Mouse (Mus musculus): ENCODE measurements at regions not wholly inside any gene's neighbourhood (a gene's known extent, or its start where the extent isn't known, plus 50 kb on each side); places are given as distances from the start of the nearest gene placed in this dataset.

- no peak overlapping the region for H3K4me3 ChIP-seq (ENCODE audit: low read depth, low read length)
- H3K4me1 ChIP-seq (ENCODE audit: control insufficient read depth, insufficient read depth, low read length) = no peaks in the 10 kb centered on the region
- no peak overlapping the region for H3K4me2 ChIP-seq (ENCODE audit: low read depth, severe bottlenecking)
- no peaks in the 10 kb centered on the region for H3K27me3 ChIP-seq (ENCODE audit: control insufficient read depth, insufficient read depth, low read length)
- no peaks in the 10 kb centered on the region for H3K36me3 ChIP-seq (ENCODE audit: control insufficient read depth, insufficient read depth, low read length)
- H3K9ac ChIP-seq (ENCODE audit: low read length) = no peak overlapping the region
- H3K27ac ChIP-seq (replicated peaks; ENCODE audit: low read depth, low read length) = no peak overlapping the region
- DNase-seq (ENCODE audit: low spot score) (no peak), ATAC-seq (ENCODE audit: insufficient number of reproducible peaks, low FRiP score, low TSS enrichment, low read depth) (no peak)
- no peaks in the 10 kb centered on the region for H3K9me3 ChIP-seq (ENCODE audit: control insufficient read depth, low read length)
Observed at GRCm38 (mm10) chr3:106879994-106880393, 53.9 kb upstream of the Olfr266 start.

- WGBS = 49% methylated on average over 2 of the region's 2 CpGs
Observed at GRCm38 (mm10) chr3:106903198-106903597, 77.1 kb upstream of the Olfr266 start.

GRCm38 (mm10) chr3:106906668-106907067 lies 80.6 kb upstream of the Olfr266 start:
- Histone ChIP-seq H3K4me1 (ENCODE audit: control insufficient read depth, insufficient read depth, low read length) (no peaks in the 10 kb centered on the region), H3K4me3 (ENCODE audit: low read depth, low read length) (no peak overlapping the region), H3K27ac (replicated peaks; ENCODE audit: low read depth, low read length) (no peak overlapping the region), H3K9me3 (ENCODE audit: control insufficient read depth, low read length) (no peaks in the 10 kb centered on the region), H3K27me3 (ENCODE audit: control insufficient read depth, insufficient read depth, low read length) (no peaks in the 10 kb centered on the region), H3K36me3 (ENCODE audit: control insufficient read depth, insufficient read depth, low read length) (no peaks in the 10 kb centered on the region), H3K9ac (ENCODE audit: low read length) (no peak overlapping the region), H3K4me2 (ENCODE audit: low read depth, severe bottlenecking) (no peak overlapping the region)
- DNase-seq (ENCODE audit: low spot score) = no peak
- ATAC-seq (ENCODE audit: insufficient number of reproducible peaks, low FRiP score, low TSS enrichment, low read depth) = no peak
- WGBS = 77% methylated on average over 3 of the region's 3 CpGs

More at GRCm38 (mm10) chr3:106903198-106903597, 77.1 kb upstream of the Olfr266 start:
- Histone ChIP-seq H3K4me2 (ENCODE audit: low read depth, severe bottlenecking) (no peak overlapping the region), H3K4me1 (ENCODE audit: control insufficient read depth, insufficient read depth, low read length) (no peaks in the 10 kb centered on the region), H3K36me3 (ENCODE audit: control insufficient read depth, insufficient read depth, low read length) (no peaks in the 10 kb centered on the region), H3K27me3 (ENCODE audit: control insufficient read depth, insufficient read depth, low read length) (no peaks in the 10 kb centered on the region), H3K4me3 (ENCODE audit: low read depth, low read length) (no peak overlapping the region), H3K9me3 (ENCODE audit: control insufficient read depth, low read length) (no peaks in the 10 kb centered on the region), H3K9ac (ENCODE audit: low read length) (no peak overlapping the region), H3K27ac (replicated peaks; ENCODE audit: low read depth, low read length) (no peak overlapping the region)
- ATAC-seq (ENCODE audit: insufficient number of reproducible peaks, low FRiP score, low TSS enrichment, low read depth) (no peak), DNase-seq (ENCODE audit: low spot score) (peak; percentile 23)

- no peak for DNase-seq (ENCODE audit: low spot score)
- H3K27me3 ChIP-seq (ENCODE audit: control insufficient read depth, insufficient read depth, low read length) = no peaks in the 10 kb centered on the region
Observed at GRCm38 (mm10) chr3:106936067-106936466, 99.9 kb upstream of the Kcna3 start.

GRCm38 (mm10) chr3:106940095-106940494 lies 95.9 kb upstream of the Kcna3 start:
- no peak overlapping the region for H3K27ac ChIP-seq (replicated peaks; ENCODE audit: low read depth, low read length)
- ATAC-seq (ENCODE audit: insufficient number of reproducible peaks, low FRiP score, low TSS enrichment, low read depth) (no peak), DNase-seq (ENCODE audit: low spot score) (no peak)
- peaks cover 1% of the 10 kb centered on the region; the same call in 1 of the 2 replicates for H3K9me3 ChIP-seq (ENCODE audit: control insufficient read depth, low read length)
- H3K4me1 ChIP-seq (ENCODE audit: control insufficient read depth, insufficient read depth, low read length) = no peaks in the 10 kb centered on the region
- WGBS = 68% methylated on average over 3 of the region's 3 CpGs
- no peak overlapping the region for H3K4me3 ChIP-seq (ENCODE audit: low read depth, low read length)
- no peaks in the 10 kb centered on the region for H3K36me3 ChIP-seq (ENCODE audit: control insufficient read depth, insufficient read depth, low read length)
- no peak overlapping the region for H3K9ac ChIP-seq (ENCODE audit: low read length)
- no peak overlapping the region for H3K4me2 ChIP-seq (ENCODE audit: low read depth, severe bottlenecking)
- H3K27me3 ChIP-seq (ENCODE audit: control insufficient read depth, insufficient read depth, low read length) = no peaks in the 10 kb centered on the region

More at GRCm38 (mm10) chr3:106936067-106936466, 99.9 kb upstream of the Kcna3 start:
- peaks cover 4% of the 10 kb centered on the region; the same call in 1 of the 2 replicates for H3K9me3 ChIP-seq (ENCODE audit: control insufficient read depth, low read length)
- H3K4me3 ChIP-seq (ENCODE audit: low read depth, low read length) = no peak overlapping the region
- no peaks in the 10 kb centered on the region for H3K36me3 ChIP-seq (ENCODE audit: control insufficient read depth, insufficient read depth, low read length)
- H3K4me1 ChIP-seq (ENCODE audit: control insufficient read depth, insufficient read depth, low read length) = no peaks in the 10 kb centered on the region
- no peak overlapping the region for H3K4me2 ChIP-seq (ENCODE audit: low read depth, severe bottlenecking)
- no peak overlapping the region for H3K27ac ChIP-seq (replicated peaks; ENCODE audit: low read depth, low read length)
- H3K9ac ChIP-seq (ENCODE audit: low read length) = no peak overlapping the region
- ATAC-seq (ENCODE audit: insufficient number of reproducible peaks, low FRiP score, low TSS enrichment, low read depth) = no peak

- Histone ChIP-seq H3K36me3 (ENCODE audit: control insufficient read depth, insufficient read depth, low read length) (no peaks in the 10 kb centered on the region), H3K4me2 (ENCODE audit: low read depth, severe bottlenecking) (no peak overlapping the region), H3K9ac (ENCODE audit: low read length) (no peak overlapping the region), H3K27me3 (ENCODE audit: control insufficient read depth, insufficient read depth, low read length) (no peaks in the 10 kb centered on the region), H3K4me3 (ENCODE audit: low read depth, low read length) (no peak overlapping the region), H3K27ac (replicated peaks; ENCODE audit: low read depth, low read length) (no peak overlapping the region), H3K9me3 (ENCODE audit: control insufficient read depth, low read length) (no peaks in the 10 kb centered on the region), H3K4me1 (ENCODE audit: control insufficient read depth, insufficient read depth, low read length) (no peaks in the 10 kb centered on the region)
- DNase-seq (ENCODE audit: low spot score) (peak; percentile 29), ATAC-seq (ENCODE audit: insufficient number of reproducible peaks, low FRiP score, low TSS enrichment, low read depth) (peak; percentile 53; the same call in 1 of the 2 replicates)
- WGBS = 11% methylated on average over 9 of the region's 9 CpGs
Observed at GRCm38 (mm10) chr3:106955555-106956446, 80.2 kb upstream of the Kcna3 start.

- 49% methylated on average over 7 of the region's 7 CpGs for WGBS
Observed at GRCm38 (mm10) chr3:106957162-106957895, 78.6 kb upstream of the Kcna3 start.

GRCm38 (mm10) chr3:106958194-106958593 lies 77.8 kb upstream of the Kcna3 start:
- ATAC-seq (ENCODE audit: insufficient number of reproducible peaks, low FRiP score, low TSS enrichment, low read depth) (no peak), DNase-seq (ENCODE audit: low spot score) (no peak)
- Histone ChIP-seq H3K4me3 (ENCODE audit: low read depth, low read length) (no peak overlapping the region), H3K27me3 (ENCODE audit: control insufficient read depth, insufficient read depth, low read length) (no peaks in the 10 kb centered on the region), H3K36me3 (ENCODE audit: control insufficient read depth, insufficient read depth, low read length) (no peaks in the 10 kb centered on the region), H3K9ac (ENCODE audit: low read length) (no peak overlapping the region), H3K9me3 (ENCODE audit: control insufficient read depth, low read length) (no peaks in the 10 kb centered on the region), H3K27ac (replicated peaks; ENCODE audit: low read depth, low read length) (no peak overlapping the region), H3K4me2 (ENCODE audit: low read depth, severe bottlenecking) (no peak overlapping the region), H3K4me1 (ENCODE audit: control insufficient read depth, insufficient read depth, low read length) (no peaks in the 10 kb centered on the region)
- WGBS = 89% methylated on average over 2 of the region's 2 CpGs

More at GRCm38 (mm10) chr3:106957162-106957895, 78.6 kb upstream of the Kcna3 start:
- no peaks in the 10 kb centered on the region for H3K36me3 ChIP-seq (ENCODE audit: control insufficient read depth, insufficient read depth, low read length)
- H3K9me3 ChIP-seq (ENCODE audit: control insufficient read depth, low read length) = no peaks in the 10 kb centered on the region
- ATAC-seq (ENCODE audit: insufficient number of reproducible peaks, low FRiP score, low TSS enrichment, low read depth) (no peak), DNase-seq (ENCODE audit: low spot score) (no peak)
- H3K4me3 ChIP-seq (ENCODE audit: low read depth, low read length) = no peak overlapping the region
- no peak overlapping the region for H3K27ac ChIP-seq (replicated peaks; ENCODE audit: low read depth, low read length)
- H3K27me3 ChIP-seq (ENCODE audit: control insufficient read depth, insufficient read depth, low read length) = no peaks in the 10 kb centered on the region
- H3K4me1 ChIP-seq (ENCODE audit: control insufficient read depth, insufficient read depth, low read length) = no peaks in the 10 kb centered on the region
- no peak overlapping the region for H3K4me2 ChIP-seq (ENCODE audit: low read depth, severe bottlenecking)
- no peak overlapping the region for H3K9ac ChIP-seq (ENCODE audit: low read length)
